In genomic region chr11:88253514-88254167, GRCm38 (mm10) we compare ENCODE assay signal across 17 mouse cellular contexts. TPM values are rescaled to one million over a fixed set of nuclear protein-coding genes. Genes with fewer than 3 reads are reported as not detected.
DNase-seq lines count a peak whose midpoint lies in the region; ATAC-seq and TF ChIP-seq lines count a peak whose summit lies in the region.
"Had no signal": no experiment of that assay in that cellular context is flagged by ENCODE, and none has a peak within 500 bp of the region (broad histone marks: within the 10 kb centered on the region; RNA-seq: fewer than 3 reads in every experiment).

No protein-coding gene starts in this region.

- TF ChIP-seq CTCF in forebrain, postnatal 0 days (IDR thresholded peaks at IDR 0.05; ENCODE audit: low read depth), result no peak

- H3K9ac ChIP-seq in forebrain, embryonic 12.5 days, result peak overlapping the region; percentile 17; the same call in 1 of the 2 replicates
- H3K9ac ChIP-seq in forebrain, postnatal 0 days, result no peak overlapping the region
- H3K9ac ChIP-seq in hindbrain, embryonic 11.5 days (ENCODE audit: low read depth, low read length), result peak overlapping the region; percentile 12
- H3K9ac ChIP-seq in midbrain, embryonic 16.5 days (ENCODE audit: low read depth, low read length), result 0 out of 2 replicates have a peak overlapping the region, but pooled peaks have one; percentile 4
- H3K9ac ChIP-seq: limb, embryonic 12.5 days had no signal

- peaks cover 33% of the 10 kb centered on the region for H3K4me1 ChIP-seq in forebrain, embryonic 12.5 days
- H3K4me1 ChIP-seq in forebrain, postnatal 0 days (ENCODE audit: insufficient read depth), result no peaks in the 10 kb centered on the region; the same call in 1 of the 2 replicates
- H3K4me1 ChIP-seq in hindbrain, embryonic 11.5 days (replicated peaks; ENCODE audit: control insufficient read depth, insufficient read depth, low read length), result peaks cover 18% of the 10 kb centered on the region
- peaks cover 20% of the 10 kb centered on the region for H3K4me1 ChIP-seq in midbrain, embryonic 16.5 days (ENCODE audit: control insufficient read depth, insufficient read depth, low read length)

- no peak overlapping the region for H3K4me2 ChIP-seq in forebrain, embryonic 12.5 days
- H3K4me2 ChIP-seq in forebrain, postnatal 0 days (ENCODE audit: low read depth), result no peak overlapping the region
- H3K4me2 ChIP-seq in hindbrain, embryonic 11.5 days (replicated peaks; ENCODE audit: low read depth, low read length), result peak overlapping the region; percentile 8; the same call in 1 of the 2 replicates
- no peak overlapping the region for H3K4me2 ChIP-seq in midbrain, embryonic 16.5 days (ENCODE audit: low read length)

- H3K36me3 ChIP-seq in forebrain, embryonic 12.5 days (replicated peaks), result no peaks in the 10 kb centered on the region
- no peaks in the 10 kb centered on the region for H3K36me3 ChIP-seq in forebrain, postnatal 0 days (ENCODE audit: insufficient read depth)
- peaks cover 3% of the 10 kb centered on the region for H3K36me3 ChIP-seq in hindbrain, embryonic 11.5 days (ENCODE audit: control insufficient read depth, insufficient read depth, low read length)
- H3K36me3 ChIP-seq in midbrain, embryonic 16.5 days (ENCODE audit: control insufficient read depth, insufficient read depth, low read length), result no peaks in the 10 kb centered on the region
- H3K36me3 ChIP-seq: limb, embryonic 12.5 days had no signal

- H3K4me3 ChIP-seq in forebrain, embryonic 12.5 days (replicated peaks), result no peak overlapping the region
- no peak overlapping the region for H3K4me3 ChIP-seq in forebrain, postnatal 0 days (ENCODE audit: low read depth, low read length)
- H3K4me3 ChIP-seq in hindbrain, embryonic 11.5 days (ENCODE audit: low read depth, low read length), result no peak overlapping the region
- no peak overlapping the region for H3K4me3 ChIP-seq in midbrain, embryonic 16.5 days (ENCODE audit: low read depth, low read length)
- H3K4me3 ChIP-seq: limb, embryonic 12.5 days had no signal

- H3K9me3 ChIP-seq in forebrain, embryonic 12.5 days, result no peaks in the 10 kb centered on the region
- H3K9me3 ChIP-seq in forebrain, postnatal 0 days (ENCODE audit: low read length), result no peaks in the 10 kb centered on the region
- H3K9me3 ChIP-seq in hindbrain, embryonic 11.5 days (ENCODE audit: control insufficient read depth, low read length), result no peaks in the 10 kb centered on the region
- no peaks in the 10 kb centered on the region for H3K9me3 ChIP-seq in midbrain, embryonic 16.5 days (replicated peaks; ENCODE audit: control insufficient read depth, low read length, poor library complexity, severe bottlenecking)

- no peak for DNase-seq in forebrain, postnatal 0 days
- peak; percentile 61 for DNase-seq in R1 (ENCODE audit: low read depth, low spot score)
- DNase-seq in hindbrain, embryonic 11.5 days (ENCODE audit: low spot score), result peak; percentile 70
- DNase-seq in ovary, postnatal 14 days (ENCODE audit: low spot score), result no peak
- no peak for DNase-seq in yolk sac, embryonic 10.5 days (ENCODE audit: low spot score)
- DNase-seq: adrenal gland, postnatal 10 days; lung, adult 18-20 months had no signal

- no peak for ATAC-seq in forebrain, embryonic 12.5 days (ENCODE audit: low FRiP score)
- ATAC-seq in forebrain, postnatal 0 days, result no peak; the same call in 1 of the 2 replicates
- ATAC-seq in hindbrain, embryonic 11.5 days (ENCODE audit: low FRiP score), result peak; percentile 25
- ATAC-seq in midbrain, embryonic 16.5 days, result no peak
- no peak for ATAC-seq in frontal cortex, adult (ENCODE audit: low TSS enrichment)
- ATAC-seq: intestine, postnatal 0 days had no signal

- peaks cover 28% of the 10 kb centered on the region for H3K27me3 ChIP-seq in forebrain, embryonic 12.5 days
- no peaks in the 10 kb centered on the region; the same call in 1 of the 2 replicates for H3K27me3 ChIP-seq in forebrain, postnatal 0 days (ENCODE audit: insufficient read depth, low read length)
- no peaks in the 10 kb centered on the region for H3K27me3 ChIP-seq in hindbrain, embryonic 11.5 days (ENCODE audit: control insufficient read depth, insufficient read depth, low read length)
- no peaks in the 10 kb centered on the region for H3K27me3 ChIP-seq in midbrain, embryonic 16.5 days (ENCODE audit: control insufficient read depth, insufficient read depth, low read depth, low read length)

- WGBS in forebrain, embryonic 12.5 days, result 21% methylated on average over 7 of the region's 7 CpGs
- 31% methylated on average over 7 of the region's 7 CpGs for WGBS in forebrain, postnatal 0 days
- WGBS in hindbrain, embryonic 11.5 days, result 21% methylated on average over 7 of the region's 7 CpGs
- 24% methylated on average over 7 of the region's 7 CpGs for WGBS in midbrain, embryonic 16.5 days

- H3K27ac ChIP-seq in forebrain, embryonic 12.5 days, result peak overlapping the region; percentile 77
- H3K27ac ChIP-seq in forebrain, postnatal 0 days (ENCODE audit: low read depth, low read length), result no peak overlapping the region
- peak overlapping the region; percentile 94 for H3K27ac ChIP-seq in hindbrain, embryonic 11.5 days (ENCODE audit: low read depth, low read length)
- no peak overlapping the region for H3K27ac ChIP-seq in midbrain, embryonic 16.5 days (ENCODE audit: low read length)

RNA-seq across cellular contexts. Expression of gene Ccdc182, which starts 40.2 kb away (rescaled TPM):
- 0.38 and 0.42 TPM in 2 replicates for polyA plus RNA-seq in forebrain, embryonic 12.5 days (2016; fragmentation: Nextera tagmentation; extraction: Ambion mirVana)
- total RNA-seq in forebrain, postnatal 0 days (2014; rRNA removed), result not detected in 2 replicates
- not detected in 2 replicates for polyA plus RNA-seq in forebrain, postnatal 0 days (2015; fragmentation: Nextera tagmentation; extraction: Ambion mirVana)
- polyA plus RNA-seq in hindbrain, embryonic 11.5 days (2014; fragmentation: Nextera tagmentation; extraction: Ambion mirVana), result 9.8 and 10.0 TPM in 2 replicates
- 0.17 TPM in 1 of 2 replicates, not detected in the other for polyA plus RNA-seq in midbrain, embryonic 16.5 days (2015; fragmentation: Nextera tagmentation; extraction: Ambion mirVana)
- total RNA-seq: adrenal gland, postnatal 10 days; gastrocnemius, postnatal 14 days; layer of hippocampus, postnatal 10 days; megakaryocyte-erythroid progenitor cell, adult 5-6 weeks had no signal
- polyA plus RNA-seq: embryonic facial prominence, embryonic 14.5 days; intestine, postnatal 0 days; thymus, postnatal 0 days had no signal

RNA-seq across cellular contexts. Expression of gene Mrps23, which starts 49.5 kb away (rescaled TPM):
- polyA plus RNA-seq in forebrain, embryonic 12.5 days (2016; fragmentation: Nextera tagmentation; extraction: Ambion mirVana), result 62.0 and 67.5 TPM in 2 replicates
- total RNA-seq in forebrain, postnatal 0 days (2014; rRNA removed), result 39.0 and 57.5 TPM in 2 replicates
- 70.7 and 71.5 TPM in 2 replicates for polyA plus RNA-seq in forebrain, postnatal 0 days (2015; fragmentation: Nextera tagmentation; extraction: Ambion mirVana)
- 83.2 and 84.5 TPM in 2 replicates for polyA plus RNA-seq in hindbrain, embryonic 11.5 days (2014; fragmentation: Nextera tagmentation; extraction: Ambion mirVana)
- 65.4 and 66.9 TPM in 2 replicates for polyA plus RNA-seq in midbrain, embryonic 16.5 days (2015; fragmentation: Nextera tagmentation; extraction: Ambion mirVana)

Comparison
In these comparisons a context has a peak if more than half of its experiments do, and no peak if none do; other contexts are left out.
1. H3K27ac ChIP-seq: peak in forebrain, embryonic 12.5 days (single experiment) and hindbrain, embryonic 11.5 days (single experiment); none in forebrain, postnatal 0 days (single experiment) and midbrain, embryonic 16.5 days (single experiment).
2. DNase-seq: peak in R1 (single experiment) and hindbrain, embryonic 11.5 days (single experiment); none in forebrain, postnatal 0 days (single experiment), ovary, postnatal 14 days (single experiment) and yolk sac, embryonic 10.5 days (single experiment).